Mouse (Mus musculus) ES-E14 (cell line): ENCODE data around the gene Rad51b. TPM values are rescaled to one million over a fixed set of nuclear protein-coding genes. Genes with fewer than 3 reads are reported as not detected.

Experiments
- DNase-seq: peaks from one replicate; pipeline ENCODE4 v3.0.0-alpha.2; 2013; ENCODE audit warnings: low read depth, low spot score
- H3K27ac ChIP-seq: 2 replicates; pipeline ENCODE4 v1.5.1; 2012; ENCODE audit warnings: low read depth, mild to moderate bottlenecking, low read length, moderate library complexity, mixed read lengths; ENCODE audit not compliant: poor library complexity, insufficient read depth, severe bottlenecking
- H3K36me3 ChIP-seq: 2 replicates; pipeline ENCODE4 v1.6.1; 2012; ENCODE audit warnings: mild to moderate bottlenecking, low read length, moderate library complexity, mixed read lengths; ENCODE audit not compliant: control insufficient read depth, poor library complexity, insufficient read depth, severe bottlenecking
- H3K4me1 ChIP-seq, 2 experiments: fragments of 150-350 bp in 1 of 2; sonication (generic) in 1 of 2; 2 replicates each; pipeline ENCODE4 v1.6.1; 2012; ENCODE audit warnings: low read length in 2 of 2, mild to moderate bottlenecking in 1 of 2, mixed read lengths in 1 of 2; ENCODE audit not compliant: control insufficient read depth in 2 of 2, insufficient read depth in 2 of 2, poor library complexity in 1 of 2
- H3K4me3 ChIP-seq, 2 experiments: fragments of 150-350 bp in 1 of 2; sonication (generic) in 1 of 2; 2 replicates each; pipeline ENCODE4 v1.5.1; 2012; ENCODE audit warnings: low read length in 2 of 2, low read depth in 1 of 2, mild to moderate bottlenecking in 1 of 2, mixed read lengths in 1 of 2; ENCODE audit not compliant: insufficient read depth in 1 of 2, poor library complexity in 1 of 2, severe bottlenecking in 1 of 2
- H3K9ac ChIP-seq: 2 replicates; pipeline ENCODE4 v1.6.1; 2012; ENCODE audit warnings: low read depth, mild to moderate bottlenecking, low read length, mixed read lengths; ENCODE audit not compliant: poor library complexity, insufficient read depth, severe bottlenecking
- H3K9me3 ChIP-seq: fragments of 150-350 bp; sonication (generic); 2 replicates; pipeline ENCODE4 v1.6.1; 2012; ENCODE audit warnings: low read depth, mild to moderate bottlenecking, low read length; ENCODE audit not compliant: control insufficient read depth, insufficient read depth
- CHD2 ChIP-seq: IDR thresholded peaks from 2 replicates; pipeline ENCODE4 v1.6.1; 2014; ENCODE audit warnings: mild to moderate bottlenecking, low read depth, low read length, inconsistent platforms
- HCFC1 ChIP-seq: IDR thresholded peaks from 2 replicates; pipeline ENCODE4 v1.6.1; 2012; ENCODE audit warnings: low read length, inconsistent platforms, borderline replicate concordance; ENCODE audit not compliant: insufficient read depth
- MAFK ChIP-seq: IDR thresholded peaks from 2 replicates; pipeline ENCODE4 v1.6.1; 2014; ENCODE audit warnings: mild to moderate bottlenecking, low read depth, low read length, inconsistent platforms; ENCODE audit not compliant: insufficient read depth
- ZC3H11A ChIP-seq: IDR thresholded peaks from 2 replicates; pipeline ENCODE4 v1.6.1; 2012; ENCODE audit warnings: low read depth, mild to moderate bottlenecking, inconsistent platforms, low read length, borderline replicate concordance
- ZNF384 ChIP-seq: IDR thresholded peaks from 2 replicates; pipeline ENCODE4 v1.6.1; 2012; ENCODE audit warnings: low read depth, low read length, inconsistent platforms
- in situ Hi-C, 2 experiments: fragments of 600-800 bp; cut with MboI; formaldehyde crosslinking; loops; one replicate each; pipeline ENCODE4 v1.15.1; 2025; ENCODE audit warnings: low sequenced_read_pairs in 2 of 2, inconsistent platforms in 1 of 2; ENCODE audit not compliant: unreplicated experiment in 2 of 2
- total RNA-seq: library from RNA; depleted of rRNA; stranded (reverse); fragments of 300-350 nt; gene quantifications from 2 replicates; pipeline ENCODE4 v1.2.3, GENCODE M21; 2012

Rad51b gene
- total RNA-seq, 1 experiment = 6.7 TPM

GRCm38 (mm10) chr12:79359404-79359803 lies 62.3 kb downstream of the Rad51b start:
- no peak overlapping the region for H3K4me3 ChIP-seq
- H3K4me1 ChIP-seq = peaks cover 0 to 2% of the 10 kb centered on the region in 2 experiments; a peak in 1 of 4 replicates
- TF ChIP-seq CHD2 = no peak
- no peak for TF ChIP-seq ZC3H11A
- TF ChIP-seq ZNF384 = no peak
- TF ChIP-seq MAFK = no peak
- no peak for TF ChIP-seq HCFC1
- no peaks in the 10 kb centered on the region for H3K36me3 ChIP-seq
- in situ Hi-C loops = loop anchor here (5.0 to 25.0 kb wide), 2 partner anchors 778 to 783 kb away; no protein-coding TSS in a partner anchor
- H3K9ac ChIP-seq = no peak overlapping the region
- H3K9me3 ChIP-seq = no peaks in the 10 kb centered on the region
- no peak overlapping the region for H3K27ac ChIP-seq
- no peak for DNase-seq

GRCm38 (mm10) chr12:79362219-79362618 lies 65.1 kb downstream of the Rad51b start:
- no peaks in the 10 kb centered on the region for H3K36me3 ChIP-seq
- H3K4me3 ChIP-seq = no peak overlapping the region
- DNase-seq = peak; percentile 30
- H3K4me1 ChIP-seq = peaks cover 0 to 2% of the 10 kb centered on the region in 2 experiments; a peak in 1 of 4 replicates
- no peak overlapping the region for H3K9ac ChIP-seq
- TF ChIP-seq HCFC1 (no peak), CHD2 (no peak), ZNF384 (no peak), MAFK (no peak), ZC3H11A (no peak)
- in situ Hi-C loops = loop anchor here in 1 of 2 experiments (25.0 kb wide), 1 partner anchor 775 kb away; no protein-coding TSS in a partner anchor
- no peak overlapping the region for H3K27ac ChIP-seq
- no peaks in the 10 kb centered on the region for H3K9me3 ChIP-seq

GRCm38 (mm10) chr12:79364284-79364683 lies 67.2 kb downstream of the Rad51b start:
- Histone ChIP-seq H3K9ac (no peak overlapping the region), H3K27ac (no peak overlapping the region), H3K4me3 (no peak overlapping the region), H3K9me3 (no peaks in the 10 kb centered on the region), H3K4me1 (peaks cover 0 to 2% of the 10 kb centered on the region in 2 experiments; a peak in 1 of 4 replicates), H3K36me3 (no peaks in the 10 kb centered on the region)
- in situ Hi-C loops = loop anchor here in 1 of 2 experiments (25.0 kb wide), 1 partner anchor 773 kb away; no protein-coding TSS in a partner anchor
- DNase-seq = no peak
- TF ChIP-seq ZNF384 (no peak), HCFC1 (no peak), MAFK (no peak), CHD2 (no peak), ZC3H11A (no peak)

GRCm38 (mm10) chr12:79368818-79369217 lies 71.7 kb downstream of the Rad51b start:
- Histone ChIP-seq H3K36me3 (no peaks in the 10 kb centered on the region), H3K4me3 (no peak overlapping the region), H3K27ac (no peak overlapping the region), H3K9ac (no peak overlapping the region), H3K4me1 (no peaks in the 10 kb centered on the region), H3K9me3 (no peaks in the 10 kb centered on the region)
- TF ChIP-seq CHD2 (no peak), ZC3H11A (no peak), HCFC1 (no peak), ZNF384 (no peak), MAFK (no peak)
- in situ Hi-C loops = loop anchor here in 1 of 2 experiments (25.0 kb wide), 1 partner anchor 768 kb away; no protein-coding TSS in a partner anchor
- no peak for DNase-seq
